Mouse (Mus musculus) right cerebral cortex, adult 18-20 months (tissue): ENCODE measurements around the gene Tnnc2.

ENCODE experiments used
- DNase-seq: peaks from one replicate; pipeline ENCODE4 v3.0.0; 2022; ENCODE audit warnings: mixed read lengths

The Tnnc2 gene

GRCm38 (mm10) chr2:164770279-164770678, 9.5 kb downstream of the Tnnc2 start:
- no peak for DNase-seq

GRCm38 (mm10) chr2:164769258-164770037, 10.3 kb downstream of the Tnnc2 start, which contains the start of gene Ube2c:
Ube2c (plus strand) TSS chr2:164769898.
- DNase-seq, result peak; percentile 99

- no peak for DNase-seq
These were observed 11.8 kb downstream of the Tnnc2 start for GRCm38 (mm10) chr2:164767812-164768540.

- DNase-seq, result peak; percentile 58
These were observed 13.9 kb downstream of the Tnnc2 start for GRCm38 (mm10) chr2:164765841-164766240.

GRCm38 (mm10) chr2:164762593-164762992, 17.2 kb downstream of the Tnnc2 start:
- DNase-seq, result no peak

GRCm38 (mm10) chr2:164761971-164762370, 17.8 kb downstream of the Tnnc2 start:
- no peak for DNase-seq

- DNase-seq, result no peak
These were observed 18.3 kb downstream of the Tnnc2 start for GRCm38 (mm10) chr2:164761502-164761901.

- DNase-seq, result no peak
These were observed 19.5 kb downstream of the Tnnc2 start for GRCm38 (mm10) chr2:164760059-164760833.

- no peak for DNase-seq
These were observed 21.1 kb downstream of the Tnnc2 start for GRCm38 (mm10) chr2:164758692-164759091.

GRCm38 (mm10) chr2:164757841-164758240, 21.9 kb downstream of the Tnnc2 start:
- DNase-seq, result no peak

GRCm38 (mm10) chr2:164754800-164755199, 25.0 kb downstream of the Tnnc2 start:
- DNase-seq, result no peak

GRCm38 (mm10) chr2:164754105-164754504, 25.7 kb downstream of the Tnnc2 start:
- no peak for DNase-seq

- no peak for DNase-seq
These were observed 27.3 kb downstream of the Tnnc2 start for GRCm38 (mm10) chr2:164752454-164752853.

GRCm38 (mm10) chr2:164748991-164749390, 30.8 kb downstream of the Tnnc2 start:
- DNase-seq, result no peak

- DNase-seq, result no peak
These were observed 31.6 kb downstream of the Tnnc2 start for GRCm38 (mm10) chr2:164748191-164748590.

GRCm38 (mm10) chr2:164746693-164747092, 33.1 kb downstream of the Tnnc2 start:
- no peak for DNase-seq

GRCm38 (mm10) chr2:164745843-164746479, 33.8 kb downstream of the Tnnc2 start, which contains the start of the genes Wfdc3 and Dnttip1:
Wfdc3 (minus strand) TSS chr2:164745931.
Dnttip1 (plus strand) TSS chr2:164745983.
- peak; percentile 95 for DNase-seq

- no peak for DNase-seq
These were observed 34.8 kb downstream of the Tnnc2 start for GRCm38 (mm10) chr2:164744987-164745386.

GRCm38 (mm10) chr2:164739876-164740275, 39.9 kb downstream of the Tnnc2 start:
- no peak for DNase-seq

- no peak for DNase-seq
These were observed 42.2 kb downstream of the Tnnc2 start for GRCm38 (mm10) chr2:164737377-164738090.

- DNase-seq, result no peak
These were observed 44.3 kb downstream of the Tnnc2 start for GRCm38 (mm10) chr2:164735446-164735845.

- DNase-seq, result no peak
These were observed 44.9 kb downstream of the Tnnc2 start for GRCm38 (mm10) chr2:164734839-164735238.
